Mouse (Mus musculus) thymus, adult 2 months (tissue): Measurements from ENCODE around the gene Ppbp. TPM values are rescaled to one million over a fixed set of nuclear protein-coding genes. Genes with fewer than 3 reads are reported as not detected.

Experiments used
- DNase-seq: peaks from one replicate; pipeline ENCODE4 v3.0.0; 2021
- H3K27ac ChIP-seq: fragments of 200-500 bp; 2 replicates; pipeline ENCODE4 v1.5.1; 2012; ENCODE audit warnings: low read length, control low read depth; ENCODE audit not compliant: control insufficient read depth, insufficient read depth
- H3K27me3 ChIP-seq: fragments of 200-500 bp; 2 replicates; pipeline ENCODE4 v1.6.1; 2012; ENCODE audit warnings: mild to moderate bottlenecking, low read length, moderate library complexity, mixed read lengths; ENCODE audit not compliant: control insufficient read depth, insufficient read depth
- H3K36me3 ChIP-seq: fragments of 200-500 bp; 2 replicates; pipeline ENCODE4 v1.6.1; 2012; ENCODE audit warnings: mild to moderate bottlenecking, low read length, moderate library complexity; ENCODE audit not compliant: control insufficient read depth, insufficient read depth
- H3K4me1 ChIP-seq: fragments of 200-500 bp; replicated peaks from 2 replicates; pipeline ENCODE4 v1.6.1; 2012; ENCODE audit warnings: low read length; ENCODE audit not compliant: control insufficient read depth, insufficient read depth
- H3K4me3 ChIP-seq: fragments of 200-500 bp; 2 replicates; pipeline ENCODE4 v1.5.1; 2012; ENCODE audit warnings: mild to moderate bottlenecking, low read length, control low read depth, moderate library complexity; ENCODE audit not compliant: control insufficient read depth, insufficient read depth
- CTCF ChIP-seq: fragments of 200-500 bp; IDR thresholded peaks from 2 replicates; pipeline ENCODE4 v1.5.1; 2012; ENCODE audit warnings: mild to moderate bottlenecking, control low read depth, low read length, moderate library complexity, borderline replicate concordance; ENCODE audit not compliant: control insufficient read depth, poor library complexity, insufficient read depth; ENCODE audit errors: extremely low read depth
- POLR2A ChIP-seq: fragments of 200-500 bp; IDR thresholded peaks from 2 replicates; pipeline ENCODE4 v1.6.1; 2012; ENCODE audit warnings: mild to moderate bottlenecking, low read length, control low read depth, moderate library complexity; ENCODE audit not compliant: control insufficient read depth, poor library complexity, insufficient read depth; ENCODE audit errors: extremely low read depth
- WGBS: fragments of 180-500 bp; shearing (Covaris S2); methylation state at CpG from one replicate; pipeline ENCODE4 v1.1.7; 2018; 5-methylcytosine and 5-hydroxymethylcytosine counted together
- polyA plus RNA-seq: library from polyadenylated mRNA; depleted of rRNA; stranded (reverse); fragments of >200 nt; gene quantifications from 2 replicates; pipeline ENCODE4 v1.2.3, GENCODE M21; 2012

The Ppbp gene
- polyA plus RNA-seq, 1 experiment = 2.6 TPM

DNA sequence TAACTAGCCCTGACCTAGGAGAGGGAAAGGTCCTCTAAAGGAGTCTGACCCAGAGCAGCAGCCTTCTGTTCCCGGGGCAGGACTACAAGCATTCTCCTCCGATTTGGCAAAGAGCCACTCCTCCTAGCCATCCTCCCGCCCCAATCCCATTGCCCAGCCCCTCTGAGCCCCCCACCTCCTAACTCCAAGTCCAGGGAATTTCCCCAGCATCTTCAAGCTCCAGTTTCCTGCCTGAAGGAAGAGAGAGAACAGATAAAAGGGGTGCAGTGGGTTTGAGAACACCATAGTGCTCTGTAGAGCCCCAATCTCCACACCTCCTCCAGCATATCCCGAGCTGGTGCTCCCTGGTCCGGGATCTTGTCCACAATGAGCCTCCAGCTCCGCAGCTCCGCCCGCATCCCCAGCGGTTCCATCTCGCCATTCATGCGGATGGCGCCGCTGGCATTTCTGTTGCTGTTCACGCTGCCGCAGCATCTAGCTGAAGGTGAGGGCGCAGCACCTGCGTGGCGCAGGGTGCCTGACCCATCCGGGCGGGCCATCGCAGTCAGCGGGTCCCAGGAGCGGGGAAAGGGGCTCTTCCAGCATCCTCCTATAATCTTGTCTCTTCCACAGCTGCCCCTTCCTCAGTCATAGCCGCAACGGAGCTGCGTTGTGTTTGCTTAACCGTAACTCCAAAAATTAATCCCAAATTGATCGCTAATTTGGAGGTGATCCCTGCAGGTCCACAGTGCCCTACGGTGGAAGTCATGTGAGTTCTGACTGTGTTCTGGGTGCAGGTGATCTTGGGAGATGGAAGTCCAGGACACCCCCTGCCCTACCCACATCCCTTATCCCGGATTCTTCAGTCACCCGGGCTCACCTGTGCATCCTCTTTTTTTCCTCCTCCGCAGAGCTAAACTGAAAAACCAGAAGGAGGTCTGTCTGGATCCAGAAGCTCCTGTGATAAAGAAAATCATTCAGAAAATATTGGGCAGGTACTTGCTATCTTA is 8.9 kb upstream of the Ppbp start, which contains the start of gene Cxcl5:
Gene Cxcl5, plus strand, starts transcription at position 284 of the 989 bp plus-strand sequence.
- Histone ChIP-seq H3K36me3 (no peaks in the 10 kb centered on the region), H3K27ac (no peak within 1 kb of the TSS), H3K4me1 (no peaks in the 10 kb centered on the region), H3K4me3 (no peak within 1 kb of the TSS), H3K27me3 (no peaks in the 10 kb centered on the region)
- TF ChIP-seq CTCF (no peak), POLR2A (no peak)
- DNase-seq = no peak
- 18% methylated on average over 32 of the region's 32 CpGs for WGBS

DNA sequence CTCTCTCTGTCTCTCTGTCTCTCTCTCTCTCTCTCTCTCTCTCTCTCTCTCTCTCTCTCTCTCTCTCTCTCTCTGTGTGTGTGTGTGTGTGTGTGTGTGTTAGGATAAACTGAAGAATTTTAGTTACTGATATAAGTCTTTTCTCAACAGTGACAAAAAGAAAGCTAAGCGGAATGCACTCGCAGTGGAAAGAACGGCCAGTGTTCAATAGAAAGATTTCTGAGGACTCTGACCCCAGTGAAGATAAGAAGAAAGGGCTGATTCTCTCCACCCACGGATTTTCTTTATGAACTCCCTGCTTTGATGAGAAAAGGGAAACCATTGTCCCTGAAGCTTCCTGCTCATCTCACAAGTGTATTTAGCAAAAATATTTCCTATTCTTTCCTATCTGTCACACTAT is 8.0 kb upstream of the Ppbp start:
- Histone ChIP-seq H3K4me1 (no peaks in the 10 kb centered on the region), H3K36me3 (no peaks in the 10 kb centered on the region), H3K27ac (no peak overlapping the region), H3K27me3 (no peaks in the 10 kb centered on the region), H3K4me3 (no peak overlapping the region)
- 79% methylated on average over 4 of the region's 4 CpGs for WGBS
- DNase-seq = no peak
- TF ChIP-seq POLR2A = no peak

DNA sequence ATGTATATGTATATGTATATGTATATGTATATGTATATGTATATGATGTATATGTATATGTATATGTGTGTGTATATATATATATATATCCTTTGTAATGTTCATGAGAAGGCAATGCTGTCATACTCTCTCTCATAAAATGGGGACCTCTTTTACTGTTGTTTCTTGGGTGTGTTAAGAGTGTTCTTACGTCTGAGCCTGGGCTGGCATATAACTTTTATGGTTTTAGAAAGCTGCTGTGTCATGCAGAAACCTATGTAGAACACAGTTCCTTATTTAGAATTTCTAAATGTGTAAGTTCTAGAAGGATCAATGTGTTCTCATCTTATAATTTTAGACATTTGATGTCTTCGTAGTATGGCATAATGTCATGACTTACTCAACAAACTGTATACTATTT is 7.5 kb upstream of the Ppbp start:
- H3K27me3 ChIP-seq = no peaks in the 10 kb centered on the region
- no peak for DNase-seq
- H3K36me3 ChIP-seq = no peaks in the 10 kb centered on the region
- no peak overlapping the region for H3K4me3 ChIP-seq
- WGBS = 75% methylated on average over 2 of the region's 2 CpGs
- no peak overlapping the region for H3K27ac ChIP-seq
- TF ChIP-seq POLR2A (no peak), CTCF (no peak)
- H3K4me1 ChIP-seq = no peaks in the 10 kb centered on the region

DNA sequence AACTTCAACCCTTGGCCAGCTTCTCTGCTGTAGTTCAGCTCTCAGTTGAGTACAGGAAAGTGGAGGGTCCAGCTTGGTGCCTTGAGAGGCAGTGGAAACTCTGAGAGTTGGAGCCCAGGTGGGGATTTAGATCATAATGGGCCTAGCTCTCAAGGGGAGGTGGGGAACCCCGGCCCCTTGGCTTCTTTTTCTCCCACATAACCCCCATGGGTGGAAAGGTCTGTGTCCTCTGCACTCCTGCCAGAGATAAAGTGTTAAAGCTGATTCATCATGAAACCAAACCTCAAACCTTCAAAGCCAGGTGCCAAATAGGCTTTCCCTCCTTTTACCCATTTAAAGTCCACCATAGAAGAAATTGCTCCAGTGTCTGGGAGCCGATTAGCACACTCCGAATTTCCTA is 6.5 kb upstream of the Ppbp start:
- TF ChIP-seq CTCF (no peak), POLR2A (no peak)
- WGBS = 69% methylated on average over 3 of the region's 3 CpGs
- no peaks in the 10 kb centered on the region for H3K36me3 ChIP-seq
- H3K27ac ChIP-seq = no peak overlapping the region
- H3K27me3 ChIP-seq = no peaks in the 10 kb centered on the region
- H3K4me1 ChIP-seq = no peaks in the 10 kb centered on the region
- no peak overlapping the region for H3K4me3 ChIP-seq
- no peak for DNase-seq

DNA sequence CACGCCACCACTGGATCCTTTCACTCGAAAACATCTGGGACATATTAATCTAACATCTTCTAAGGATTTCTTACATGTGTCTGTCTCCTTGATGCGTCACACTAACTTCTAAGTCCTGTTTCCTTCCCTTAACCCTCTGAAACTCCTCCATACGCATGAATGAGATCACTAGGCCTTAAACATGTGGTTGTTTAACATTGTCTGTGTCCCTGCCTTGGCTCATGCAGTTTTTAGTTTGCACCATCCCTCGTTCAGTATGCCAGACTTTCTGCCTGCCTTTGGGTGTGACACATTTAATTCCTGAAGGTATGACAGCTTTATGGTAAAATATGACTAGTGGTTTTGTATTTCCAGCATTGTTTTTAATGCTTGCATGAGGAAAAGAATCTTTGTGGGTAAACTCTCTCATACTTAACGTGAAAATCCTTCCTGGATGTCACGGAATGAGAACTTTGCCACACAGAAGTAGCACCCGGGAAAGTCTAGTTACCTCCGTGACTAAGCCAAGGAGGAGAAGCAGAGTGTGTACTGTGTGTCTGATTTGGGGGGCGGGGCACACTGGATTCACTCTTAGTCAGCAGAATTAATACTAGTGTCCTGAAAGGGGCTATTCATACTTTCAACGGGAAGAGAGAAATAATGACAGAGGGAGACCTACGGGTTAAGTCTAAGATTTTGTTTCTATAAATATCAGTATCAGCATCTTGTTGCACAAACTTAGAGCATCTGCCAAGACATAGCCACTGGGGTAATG is 4.2 kb upstream of the Ppbp start:
- Histone ChIP-seq H3K36me3 (no peaks in the 10 kb centered on the region), H3K27ac (no peak overlapping the region), H3K4me1 (no peaks in the 10 kb centered on the region), H3K4me3 (no peak overlapping the region), H3K27me3 (no peaks in the 10 kb centered on the region)
- TF ChIP-seq CTCF (no peak), POLR2A (no peak)
- DNase-seq = no peak
- WGBS = 92% methylated on average over 12 of the region's 12 CpGs

DNA sequence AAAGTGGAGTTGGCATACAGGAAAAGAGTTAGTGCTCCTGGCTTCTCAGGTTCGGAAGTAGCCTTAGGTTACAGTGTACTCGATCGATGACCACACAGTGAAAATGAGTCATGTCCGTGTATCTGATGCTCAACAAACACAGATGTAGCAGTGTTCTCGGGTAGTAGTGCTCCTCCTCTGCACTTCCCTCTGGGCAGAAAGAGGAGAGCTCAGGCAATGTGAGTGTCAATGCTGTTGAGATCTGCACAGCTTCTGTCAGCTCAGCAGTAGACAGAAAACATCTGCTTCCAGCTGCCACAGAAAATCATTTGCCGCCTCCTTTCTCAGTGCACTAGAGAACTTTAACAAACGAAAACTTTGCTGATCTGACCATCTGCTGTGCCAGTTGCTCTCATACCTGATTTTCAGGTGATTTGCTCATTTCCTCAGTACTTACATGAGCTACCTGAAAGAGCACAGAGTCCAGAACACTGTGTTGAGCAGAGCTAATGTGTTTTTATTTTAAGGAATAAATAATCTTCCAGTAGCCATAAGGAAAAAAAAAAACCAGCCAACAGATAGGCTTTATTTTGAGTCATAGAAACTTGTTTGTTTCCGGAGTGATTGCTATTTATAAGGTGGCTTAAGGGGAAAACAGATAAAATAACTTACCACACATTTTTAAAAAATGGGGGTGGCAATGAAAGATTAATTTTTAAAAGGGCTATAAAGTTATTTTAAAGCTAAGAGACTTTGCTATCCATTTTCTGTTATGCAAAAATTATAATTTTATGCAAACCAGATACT is 2.3 kb upstream of the Ppbp start:
- WGBS = 89% methylated on average over 8 of the region's 8 CpGs
- Histone ChIP-seq H3K27ac (no peak overlapping the region), H3K4me1 (no peaks in the 10 kb centered on the region), H3K36me3 (no peaks in the 10 kb centered on the region), H3K4me3 (no peak overlapping the region), H3K27me3 (no peaks in the 10 kb centered on the region)
- DNase-seq = no peak
- no peak for TF ChIP-seq POLR2A
- no peak for TF ChIP-seq CTCF
